13 mouse cellular contexts compared by ENCODE assay signal in the genomic region with DNA sequence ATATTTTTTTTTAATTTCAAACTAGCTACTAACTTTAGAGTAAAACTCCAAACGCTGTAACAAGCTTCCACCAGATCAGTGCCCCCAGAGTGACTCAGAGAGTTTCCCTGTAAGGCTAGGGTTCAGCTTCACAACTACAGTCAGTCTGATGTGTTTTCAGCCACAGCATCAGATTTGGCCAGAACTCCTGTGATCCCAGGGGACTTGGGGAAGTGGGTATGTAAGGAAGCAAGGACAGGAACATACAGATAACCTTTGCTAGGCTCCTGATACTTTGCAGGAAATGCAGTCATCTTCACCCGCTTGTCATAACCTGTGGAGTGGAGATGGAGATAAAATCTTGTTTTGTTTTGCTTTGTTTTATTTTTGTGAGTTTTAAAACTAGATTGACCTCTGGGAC.
DNase-seq lines count a peak whose midpoint lies in the region; TF ChIP-seq lines count a peak whose summit lies in the region.
"Had no signal": no experiment of that assay in that cellular context is flagged by ENCODE, and none has a peak within 500 bp of the region (broad histone marks: within the 10 kb centered on the region; RNA-seq: fewer than 3 reads in every experiment).

No protein-coding gene starts in this region.

- peak; percentile 15 to 23 for DNase-seq in heart, adult 9 months (ENCODE audit: low spot score in 2 of 2)
- no peak for DNase-seq in heart, postnatal 25 days (ENCODE audit: low spot score)
- DNase-seq in CD4-positive helper T cell, adult 2 months (ENCODE audit: low read depth, low spot score), result peak; percentile 15
- peak; percentile 27 for DNase-seq in T-cell, adult 2 months (ENCODE audit: low spot score)
- peak; percentile 37 for DNase-seq in kidney, postnatal 14 days
- DNase-seq in spleen, adult 12 weeks (ENCODE audit: low spot score), result no peak
- DNase-seq in layer of hippocampus, adult 2 months (ENCODE audit: low spot score in 2 of 2), result no peak
- DNase-seq: cerebellum, adult 9-10 months; liver, postnatal 0 days had no signal

- intact Hi-C loops in heart, postnatal 25 days (cut with DNase I), result no loop called here

- TF ChIP-seq CTCF in layer of hippocampus, adult 2 months (conservative IDR thresholded peaks at IDR 0.05), result no peak

- H3K4me3 ChIP-seq in layer of hippocampus, adult 2 months, result no peak overlapping the region
- H3K4me3 ChIP-seq: forebrain, embryonic 12.5 days; limb, embryonic 15.5 days; neural tube, embryonic 15.5 days had no signal

- no peak overlapping the region for H3K27ac ChIP-seq in layer of hippocampus, adult 2 months
- H3K27ac ChIP-seq: forebrain, embryonic 12.5 days; hindbrain, postnatal 0 days; limb, embryonic 15.5 days; neural tube, embryonic 15.5 days had no signal

Comparison
In these comparisons a context has a peak if more than half of its experiments do, and no peak if none do; other contexts are left out.
1. DNase-seq: peak in heart, adult 9 months (2 of 2), CD4-positive helper T cell, adult 2 months (single experiment), T-cell, adult 2 months (single experiment) and kidney, postnatal 14 days (single experiment); none in heart, postnatal 25 days (single experiment), spleen, adult 12 weeks (single experiment) and layer of hippocampus, adult 2 months (0 of 2).